Mouse (Mus musculus): ENCODE measurements around the gene Birc7. TPM values are rescaled to one million over a fixed set of nuclear protein-coding genes. Genes with fewer than 3 reads are reported as not detected.

Birc7 gene
- total RNA-seq, 2 experiments from 2014 or later, result not detected

DNA sequence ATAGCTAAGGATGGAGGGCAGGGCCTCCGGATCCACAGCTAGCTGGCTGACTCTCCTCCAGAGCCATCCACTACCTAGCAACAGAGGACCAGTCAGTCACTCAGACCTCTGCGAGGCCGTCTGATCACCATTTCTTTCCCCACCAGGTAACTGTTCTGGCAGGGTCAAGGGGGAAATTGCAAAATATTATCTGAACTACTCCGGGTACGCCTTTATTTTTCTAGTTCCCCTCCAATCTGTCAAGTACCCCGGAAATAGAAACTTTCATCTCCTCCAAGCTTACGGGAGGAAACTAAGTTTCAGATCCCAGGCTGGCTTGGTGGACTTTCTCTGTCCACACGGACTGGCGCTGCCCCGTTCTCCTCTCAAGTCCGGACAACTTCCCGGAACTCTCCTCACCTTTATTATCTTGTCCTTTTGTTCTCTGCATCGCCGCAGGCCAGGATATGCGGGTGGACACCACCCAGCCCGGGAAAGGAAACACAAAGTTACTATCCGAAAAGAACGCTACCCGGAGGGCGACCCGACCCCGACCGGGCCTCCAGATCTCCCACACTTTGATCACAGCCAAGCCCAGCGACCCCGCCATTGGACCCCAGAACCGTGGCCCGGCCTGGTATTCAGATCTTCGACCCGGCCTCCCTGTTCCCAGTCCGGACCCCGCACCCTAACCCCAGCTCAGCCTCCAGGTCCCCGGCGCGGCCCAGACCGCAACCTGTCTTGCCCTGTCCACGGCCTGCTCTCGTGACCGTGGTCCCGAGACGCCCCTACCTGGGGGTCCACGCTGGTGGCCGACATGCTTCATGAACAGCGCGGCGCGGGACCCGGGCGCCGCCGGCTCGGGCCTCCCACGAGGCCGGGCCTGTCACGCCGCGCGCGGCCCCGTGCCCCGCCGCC is 8.7 kb upstream of the Birc7 start:
- peak overlapping the region; percentile 81 for H3K27ac ChIP-seq
- no peak for DNase-seq (ENCODE audit: low spot score in 2 of 2)

DNA sequence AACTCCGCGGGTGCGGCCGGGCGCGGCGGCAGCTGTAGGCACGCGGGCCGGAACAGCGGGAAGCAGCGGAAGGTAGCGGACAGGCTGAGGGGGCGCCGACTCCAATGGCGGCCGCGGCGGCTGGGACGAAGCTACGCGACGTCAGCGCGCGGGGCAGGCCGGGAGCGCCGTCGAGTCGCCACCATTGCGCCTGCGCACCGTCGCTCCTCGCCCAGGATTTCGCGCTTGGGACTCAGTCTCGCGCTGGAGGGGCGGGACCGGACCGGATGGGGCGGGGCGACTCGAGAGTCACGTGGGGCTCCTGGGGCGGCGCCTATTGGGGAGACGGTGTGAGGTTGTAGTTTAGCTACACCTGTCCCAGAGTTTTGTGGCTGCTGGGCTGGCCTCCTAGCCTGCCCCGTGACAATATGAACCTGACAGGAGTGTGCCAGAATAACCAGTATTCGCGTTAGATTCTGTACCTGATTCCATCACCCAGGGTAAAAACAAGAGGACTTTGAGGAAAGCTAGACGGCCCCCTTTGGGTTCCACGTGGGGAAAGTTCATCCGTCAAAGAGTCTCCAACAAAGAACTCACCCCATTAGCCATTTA is 7.9 kb upstream of the Birc7 start, which contains the start of gene Ythdf1:
Gene Ythdf1, minus strand, starts transcription at position 140 of the 591 bp plus-strand sequence.
- Histone ChIP-seq H3K27ac (peak within 1 kb of the TSS; percentile 81), H3K4me3 (peak within 1 kb of the TSS; percentile 97)
- DNase-seq (ENCODE audit: low spot score in 2 of 2), result peak; percentile 96 to 98
- no peak for TF ChIP-seq CTCF (conservative IDR thresholded peaks at IDR 0.05)

More for the DNA sequence above, 8.7 kb upstream of the Birc7 start:
- TF ChIP-seq CTCF (conservative IDR thresholded peaks at IDR 0.05), result no peak
- peak overlapping the region; percentile 97 for H3K4me3 ChIP-seq

DNA sequence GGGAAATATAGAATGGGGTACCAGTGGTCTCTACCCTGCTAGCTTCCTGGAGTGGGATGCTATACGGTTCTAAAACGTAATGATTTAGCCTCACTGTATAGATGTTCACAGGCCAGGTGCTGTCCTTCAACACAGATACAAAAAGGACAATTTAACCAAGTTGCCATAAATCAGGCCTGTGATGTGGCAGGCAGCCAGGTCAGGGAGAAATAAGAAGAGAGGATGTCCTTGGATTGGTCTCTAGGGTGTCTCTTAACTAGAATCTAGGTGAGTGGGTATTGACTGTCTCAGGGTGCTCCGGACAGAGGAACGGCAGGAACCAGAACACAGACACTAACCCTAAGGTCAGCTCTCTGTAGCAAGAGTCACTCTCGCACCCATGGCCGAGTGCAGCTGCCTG is 6.1 kb upstream of the Birc7 start:
- no peak overlapping the region for H3K4me3 ChIP-seq
- DNase-seq (ENCODE audit: low spot score in 2 of 2), result no peak
- no peak for TF ChIP-seq CTCF (conservative IDR thresholded peaks at IDR 0.05)
- no peak overlapping the region for H3K27ac ChIP-seq

DNA sequence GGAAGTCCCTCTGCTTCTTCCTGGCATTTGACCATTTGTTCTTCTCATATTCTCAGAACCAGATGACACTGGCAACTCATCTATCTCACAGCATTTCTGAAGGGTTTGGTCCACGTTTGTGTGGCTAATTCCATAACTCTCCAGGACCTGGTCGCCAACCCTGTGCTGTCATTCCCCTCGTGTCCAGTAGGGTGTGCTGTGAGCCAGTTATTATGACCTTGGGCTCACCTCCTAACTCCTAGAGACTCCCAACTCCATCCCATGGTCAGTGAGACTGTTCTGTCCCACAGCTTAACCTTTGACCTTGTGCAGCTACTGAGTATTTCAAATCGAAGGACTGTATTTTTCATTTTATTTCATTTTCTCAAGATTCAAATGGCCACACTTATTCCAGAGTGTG is 3.6 kb upstream of the Birc7 start:
- Histone ChIP-seq H3K4me3 (no peak overlapping the region), H3K27ac (no peak overlapping the region)
- peak; percentile 94 for TF ChIP-seq CTCF (conservative IDR thresholded peaks at IDR 0.05)
- peak; percentile 51 to 82 for DNase-seq (ENCODE audit: low spot score in 2 of 2)

- H3K27ac ChIP-seq, result no peak overlapping the region
- no peak for TF ChIP-seq CTCF (conservative IDR thresholded peaks at IDR 0.05)
- DNase-seq (ENCODE audit: low spot score in 2 of 2), result no peak
- no peak overlapping the region for H3K4me3 ChIP-seq
Observed at GRCm38 (mm10) chr2:180932418-180932817, 3.6 kb downstream of the Birc7 start.

DNA sequence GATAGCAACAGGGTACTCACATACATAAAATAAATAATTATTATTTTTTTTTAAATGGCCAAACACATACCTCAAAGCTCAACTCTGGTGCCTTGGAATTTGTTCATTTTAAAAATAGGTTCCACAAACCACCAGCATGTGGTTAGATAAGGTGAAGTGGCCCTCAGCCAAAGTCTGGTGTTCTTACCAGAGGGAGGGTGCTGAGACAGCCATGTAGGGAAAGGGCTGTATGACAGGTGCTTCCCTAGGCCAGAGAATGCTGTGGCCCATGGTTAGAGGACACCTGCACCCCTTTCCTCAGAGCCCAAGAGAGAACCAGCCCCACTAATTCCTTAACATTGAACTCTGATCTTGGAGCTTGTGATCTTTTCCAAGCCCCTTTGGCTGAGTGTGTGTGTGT is 11.4 kb downstream of the Birc7 start:
- Histone ChIP-seq H3K4me3 (no peak overlapping the region), H3K27ac (no peak overlapping the region)
- TF ChIP-seq CTCF (conservative IDR thresholded peaks at IDR 0.05), result no peak
- DNase-seq (ENCODE audit: low spot score in 2 of 2), result no peak

DNA sequence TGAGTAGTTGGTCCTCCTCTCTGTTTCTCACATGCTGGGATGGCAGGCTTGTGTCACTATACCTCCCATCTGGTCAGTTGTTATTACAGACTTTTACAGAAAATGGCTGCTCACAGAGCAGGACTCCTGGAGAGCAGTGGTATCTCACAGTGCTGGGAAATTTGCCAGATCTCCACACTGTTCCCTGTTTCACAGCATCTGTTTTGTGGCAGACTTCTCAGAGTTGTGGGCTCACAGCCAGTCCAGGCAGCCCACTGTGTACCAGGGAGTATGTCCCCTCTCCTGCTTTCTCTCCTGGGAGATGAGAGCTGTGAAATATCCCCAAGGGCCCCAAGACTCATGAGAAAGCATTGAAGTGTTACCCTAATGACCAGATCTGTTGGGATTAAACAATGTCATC is 13.0 kb downstream of the Birc7 start:
- no peak for TF ChIP-seq CTCF (conservative IDR thresholded peaks at IDR 0.05)
- DNase-seq (ENCODE audit: low spot score in 2 of 2), result peak; percentile 37 to 61
- no peak overlapping the region for H3K4me3 ChIP-seq
- peak overlapping the region; percentile 53; the same call in 1 of the 2 replicates for H3K27ac ChIP-seq

GRCm38 (mm10) chr2:180949947-180950346 is 21.1 kb downstream of the Birc7 start:
- no peak for TF ChIP-seq CTCF (conservative IDR thresholded peaks at IDR 0.05)
- H3K27ac ChIP-seq, result no peak overlapping the region
- no peak for DNase-seq (ENCODE audit: low spot score in 2 of 2)
- H3K4me3 ChIP-seq, result no peak overlapping the region

DNA sequence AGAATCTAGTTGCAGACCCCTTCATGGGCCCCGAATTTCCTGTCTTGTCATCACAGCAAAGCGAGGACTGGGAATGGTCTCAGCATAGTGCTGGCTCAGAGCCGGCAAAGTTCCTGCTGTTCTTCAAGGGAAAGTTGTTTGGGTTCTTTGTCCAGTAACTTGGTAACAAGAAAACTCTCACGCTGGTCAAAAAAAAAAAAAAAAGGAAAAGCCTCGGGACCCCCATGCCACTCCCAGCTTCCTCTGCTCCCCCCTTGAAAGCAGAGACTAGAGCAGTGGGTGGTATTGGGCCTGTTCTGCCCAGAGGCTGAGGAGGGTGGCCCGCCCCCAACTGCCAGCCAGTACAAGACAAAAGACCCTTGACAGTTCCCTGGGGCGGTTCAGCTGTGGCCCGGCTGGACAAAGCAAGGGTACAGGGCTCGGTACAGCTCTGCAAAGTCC is 23.9 kb downstream of the Birc7 start:
- Histone ChIP-seq H3K27ac (peak overlapping the region; percentile 97), H3K4me3 (peak overlapping the region; percentile 80; the same call in 1 of the 2 replicates)
- no peak for TF ChIP-seq CTCF (conservative IDR thresholded peaks at IDR 0.05)
- peak; percentile 41 to 46 for DNase-seq (ENCODE audit: low spot score in 2 of 2)

DNA sequence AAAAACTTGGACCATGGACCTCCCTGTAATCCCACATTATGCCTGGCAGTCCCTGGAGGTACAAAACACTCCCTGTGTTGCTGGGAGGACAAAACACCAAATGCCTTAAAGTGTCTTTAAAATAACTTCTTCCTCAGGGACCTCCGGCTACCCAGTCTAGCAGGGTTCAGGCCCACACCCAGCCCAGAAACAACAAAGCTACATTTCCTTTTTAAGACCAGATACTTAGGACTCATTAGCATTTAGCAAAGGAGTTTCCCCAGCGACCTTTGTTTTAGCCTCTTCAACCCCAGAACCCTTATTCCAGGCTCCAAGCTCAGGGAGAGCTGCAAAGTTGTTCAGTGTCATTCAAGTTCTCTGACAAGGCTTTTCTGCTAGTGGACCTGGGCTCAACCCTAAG is 24.8 kb downstream of the Birc7 start:
- H3K27ac ChIP-seq, result peak overlapping the region; percentile 97
- TF ChIP-seq CTCF (conservative IDR thresholded peaks at IDR 0.05), result no peak
- peak overlapping the region; percentile 80 for H3K4me3 ChIP-seq
- DNase-seq (ENCODE audit: low spot score in 2 of 2), result no peak

- Histone ChIP-seq H3K27ac (peak within 1 kb of the TSS; percentile 97), H3K4me3 (peak within 1 kb of the TSS; percentile 80)
- DNase-seq (ENCODE audit: low spot score in 2 of 2), result peak; percentile 42 to 64
- TF ChIP-seq CTCF (conservative IDR thresholded peaks at IDR 0.05), result peak; percentile 64
Observed at GRCm38 (mm10) chr2:180954061-180955047, 25.5 kb downstream of the Birc7 start, which contains the start of gene Nkain4. Nkain4 (minus strand) TSS chr2:180954699.

DNA sequence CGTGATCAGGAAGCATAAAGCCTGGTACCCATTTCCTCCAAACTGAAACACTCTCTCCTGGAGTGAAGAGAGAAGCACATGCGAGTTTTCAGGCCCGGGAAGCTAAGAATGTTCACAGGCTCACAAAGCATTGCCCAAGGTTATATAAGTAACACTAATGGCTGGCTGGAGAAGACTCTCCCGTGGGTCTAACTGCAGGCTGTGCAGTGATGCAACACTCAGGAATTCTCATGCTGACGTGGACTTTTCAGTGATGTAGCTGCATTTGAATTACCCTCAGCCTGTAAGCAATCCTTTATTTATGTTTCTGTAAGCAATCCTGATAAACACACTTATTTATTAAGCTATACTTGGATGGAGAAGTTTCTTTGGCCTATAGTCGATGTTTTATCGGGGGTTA is 30.8 kb downstream of the Birc7 start:
- DNase-seq (ENCODE audit: low spot score in 2 of 2), result no peak
- Histone ChIP-seq H3K4me3 (no peak overlapping the region), H3K27ac (no peak overlapping the region)
- no peak for TF ChIP-seq CTCF (conservative IDR thresholded peaks at IDR 0.05)

Data from layer of hippocampus, adult 2 months (tissue).